Mouse (Mus musculus) liver, postnatal 0 days (tissue): ENCODE measurements around the gene Tmem183a. TPM values are rescaled to one million over a fixed set of nuclear protein-coding genes. Genes with fewer than 3 reads are reported as not detected.

Source experiments
- ATAC-seq: fragments of 200-750 bp; cut with Nextera tagmentation; 2 replicates; pipeline ENCODE4 v1.8.0; 2017; ENCODE audit warnings: mild to moderate bottlenecking, moderate library complexity
- DNase-seq: peaks from one replicate; pipeline ENCODE4 v3.0.0-alpha.2; 2016
- H3K27ac ChIP-seq: fragments of 300-500 bp; sonication (generic); 2 replicates; pipeline ENCODE4 v1.5.1; 2014; ENCODE audit warnings: antibody characterized with exemption, moderate library complexity, mild to moderate bottlenecking, low read depth
- H3K27me3 ChIP-seq: fragments of 300-500 bp; sonication (generic); 2 replicates; pipeline ENCODE4 v1.6.1; 2014; ENCODE audit warnings: low read length, control low read depth, mixed read lengths; ENCODE audit not compliant: insufficient read depth
- H3K36me3 ChIP-seq: fragments of 300-500 bp; sonication (generic); replicated peaks from 2 replicates; pipeline ENCODE4 v1.6.1; 2014; ENCODE audit warnings: mild to moderate bottlenecking, control low read depth, low read length, moderate library complexity, mixed read lengths; ENCODE audit not compliant: insufficient read depth
- H3K4me1 ChIP-seq: fragments of 300-500 bp; sonication (generic); 2 replicates; pipeline ENCODE4 v1.6.1; 2014; ENCODE audit warnings: antibody characterized with exemption, mild to moderate bottlenecking, control low read depth; ENCODE audit not compliant: insufficient read depth
- H3K4me2 ChIP-seq: fragments of 300-500 bp; sonication (generic); 2 replicates; pipeline ENCODE4 v1.6.1; 2014; ENCODE audit warnings: low read depth, mild to moderate bottlenecking, low read length, moderate library complexity, mixed read lengths
- H3K4me3 ChIP-seq: fragments of 300-500 bp; sonication (generic); 2 replicates; pipeline ENCODE4 v1.5.1; 2014; ENCODE audit warnings: low read depth, low read length
- H3K9ac ChIP-seq: fragments of 300-500 bp; sonication (generic); replicated peaks from 2 replicates; pipeline ENCODE4 v1.6.1; 2014; ENCODE audit warnings: mild to moderate bottlenecking, moderate library complexity
- H3K9me3 ChIP-seq: fragments of 300-500 bp; sonication (generic); 2 replicates; pipeline ENCODE4 v1.6.1; 2016; ENCODE audit warnings: mild to moderate bottlenecking, control low read depth, low read length, mixed read lengths
- CTCF ChIP-seq: sonication (generic); IDR thresholded peaks from 2 replicates; pipeline ENCODE4 v1.5.1; 2016; ENCODE audit warnings: antibody characterized with exemption, low read depth
- EP300 ChIP-seq: IDR thresholded peaks from 2 replicates; pipeline ENCODE4 v1.6.1; 2016; ENCODE audit warnings: antibody characterized with exemption, low read depth, mild to moderate bottlenecking
- WGBS: fragments of 180-500 bp; shearing (Covaris S2); extraction: QIAGEN DNeasy Blood & Tissue Kit; methylation state at CpG from one replicate; pipeline ENCODE4 v1.1.7; 2014; ENCODE audit not compliant: insufficient replicate concordance; 5-methylcytosine and 5-hydroxymethylcytosine counted together
- polyA plus RNA-seq: library from polyadenylated mRNA; unstranded; fragments of >200 nt; fragmentation: Nextera tagmentation; extraction: Ambion mirVana; gene quantifications from 2 replicates; pipeline ENCODE4 v1.2.1, GENCODE M21; 2015

Tmem183a gene
- polyA plus RNA-seq, 1 experiment from 2014 or later = 46.1 TPM

DNA sequence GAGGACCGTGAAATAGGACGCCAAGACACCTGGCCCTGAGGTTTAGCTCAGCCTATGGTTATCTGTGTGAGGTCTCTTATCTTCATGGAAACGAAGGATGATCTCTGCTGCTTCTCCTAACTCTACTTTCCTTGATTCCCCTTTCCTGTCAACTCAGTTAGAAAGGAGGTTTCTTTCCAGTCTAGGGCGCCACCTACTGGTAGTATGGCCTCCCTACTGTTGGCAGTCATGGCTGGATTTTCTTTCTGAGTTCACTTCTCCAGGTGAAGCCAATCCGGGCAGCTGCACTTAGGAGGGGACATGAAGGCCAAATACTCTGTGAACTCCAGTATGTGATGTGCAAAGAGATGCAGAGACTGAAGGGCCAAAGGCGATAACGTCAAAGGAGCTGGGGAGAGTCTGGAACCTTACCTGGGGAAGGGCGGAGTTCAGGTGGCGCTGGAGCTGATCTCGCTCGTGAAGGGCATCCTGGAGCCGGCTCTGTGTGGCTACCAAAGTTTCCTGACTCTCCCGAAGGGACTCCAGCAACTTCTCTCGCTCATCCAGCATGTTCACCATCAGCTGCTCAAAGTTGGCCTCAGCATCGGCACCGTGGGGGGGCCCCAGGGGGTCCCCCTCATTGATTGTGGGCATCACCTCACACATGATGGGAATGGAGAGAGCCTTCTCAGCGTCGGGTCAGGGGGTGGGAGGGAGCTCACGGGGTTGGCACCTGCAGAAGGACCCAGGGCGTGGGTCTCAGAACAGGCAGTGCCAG lies 29.7 kb downstream of the Tmem183a start:
- Histone ChIP-seq H3K4me1 (peaks cover 6% of the 10 kb centered on the region; the same call in 1 of the 2 replicates), H3K27me3 (0 out of 2 replicates have a peak, but pooled peaks cover 6% of the 10 kb centered on the region), H3K36me3 (no peaks in the 10 kb centered on the region), H3K27ac (no peak overlapping the region), H3K9ac (no peak overlapping the region), H3K4me3 (no peak overlapping the region), H3K9me3 (no peaks in the 10 kb centered on the region), H3K4me2 (no peak overlapping the region)
- DNase-seq (peak; percentile 83), ATAC-seq (peak; percentile 46; the same call in 1 of the 2 replicates)
- TF ChIP-seq EP300 (no peak), CTCF (peak; percentile 96)
- WGBS = 47% methylated on average over 20 of the region's 20 CpGs

- Histone ChIP-seq H3K4me1 (no peaks in the 10 kb centered on the region), H3K4me3 (no peak overlapping the region), H3K27me3 (no peaks in the 10 kb centered on the region), H3K36me3 (no peaks in the 10 kb centered on the region), H3K27ac (no peak overlapping the region), H3K9ac (no peak overlapping the region), H3K9me3 (no peaks in the 10 kb centered on the region), H3K4me2 (no peak overlapping the region)
- DNase-seq = no peak
- TF ChIP-seq EP300 (no peak), CTCF (no peak)
- WGBS = 81% methylated on average over 12 of the region's 12 CpGs
- no peak for ATAC-seq
These were observed 34.9 kb downstream of the Tmem183a start for GRCm38 (mm10) chr1:134326841-134327346.

GRCm38 (mm10) chr1:134322591-134322990 lies 39.2 kb downstream of the Tmem183a start:
- no peak for DNase-seq
- Histone ChIP-seq H3K27ac (no peak overlapping the region), H3K9me3 (no peaks in the 10 kb centered on the region), H3K4me2 (no peak overlapping the region), H3K36me3 (no peaks in the 10 kb centered on the region), H3K4me1 (no peaks in the 10 kb centered on the region), H3K27me3 (no peaks in the 10 kb centered on the region), H3K9ac (no peak overlapping the region), H3K4me3 (no peak overlapping the region)
- ATAC-seq = no peak
- 73% methylated on average over 6 of the region's 6 CpGs for WGBS
- TF ChIP-seq EP300 (no peak), CTCF (peak; percentile 59)

DNA sequence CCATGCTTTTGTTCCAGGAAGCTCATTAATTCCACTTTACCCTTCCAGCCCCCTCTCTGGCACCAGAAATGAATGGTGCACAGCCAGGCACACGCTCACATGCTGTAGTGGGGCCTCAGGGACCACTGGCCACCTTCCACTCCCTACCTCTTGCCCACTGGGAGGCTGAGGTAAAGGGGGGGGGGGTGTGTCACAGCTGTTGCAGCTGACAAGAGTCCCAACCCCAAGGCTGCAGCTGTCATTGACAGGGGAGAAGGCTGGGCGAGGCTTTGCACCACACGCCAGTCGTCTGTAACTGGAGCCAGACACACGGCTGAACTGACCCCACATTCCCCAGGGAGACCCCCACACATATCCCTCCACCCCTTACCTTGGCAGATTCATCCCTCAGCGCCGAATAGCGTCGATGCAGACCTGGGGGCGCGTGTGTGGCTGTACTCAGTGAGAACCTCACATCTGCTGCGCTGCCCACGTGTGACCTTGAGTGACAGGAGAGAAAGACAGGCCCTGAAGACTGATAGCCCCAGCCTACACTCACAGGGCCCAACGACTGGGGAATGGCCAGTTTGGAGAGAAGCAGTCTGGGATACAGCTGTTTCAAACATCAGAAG lies 41.0 kb downstream of the Tmem183a start:
- no peaks in the 10 kb centered on the region for H3K9me3 ChIP-seq
- no peaks in the 10 kb centered on the region for H3K27me3 ChIP-seq
- WGBS = 65% methylated on average over 14 of the region's 14 CpGs
- DNase-seq = no peak
- no peak overlapping the region for H3K4me3 ChIP-seq
- no peak overlapping the region for H3K9ac ChIP-seq
- H3K36me3 ChIP-seq = no peaks in the 10 kb centered on the region
- no peak for ATAC-seq
- no peak overlapping the region for H3K27ac ChIP-seq
- no peak overlapping the region for H3K4me2 ChIP-seq
- H3K4me1 ChIP-seq = no peaks in the 10 kb centered on the region
- TF ChIP-seq CTCF (no peak), EP300 (no peak)

GRCm38 (mm10) chr1:134318261-134318660 lies 43.5 kb downstream of the Tmem183a start:
- ATAC-seq (no peak), DNase-seq (no peak)
- no peak overlapping the region for H3K27ac ChIP-seq
- no peaks in the 10 kb centered on the region for H3K9me3 ChIP-seq
- H3K4me3 ChIP-seq = no peak overlapping the region
- no peaks in the 10 kb centered on the region for H3K27me3 ChIP-seq
- no peaks in the 10 kb centered on the region for H3K4me1 ChIP-seq
- H3K4me2 ChIP-seq = no peak overlapping the region
- 79% methylated on average over 5 of the region's 5 CpGs for WGBS
- no peak overlapping the region for H3K9ac ChIP-seq
- TF ChIP-seq EP300 (no peak), CTCF (no peak)
- H3K36me3 ChIP-seq = no peaks in the 10 kb centered on the region

GRCm38 (mm10) chr1:134316361-134316760 lies 45.4 kb downstream of the Tmem183a start:
- TF ChIP-seq EP300 (no peak), CTCF (no peak)
- 77% methylated on average over 9 of the region's 9 CpGs for WGBS

More at GRCm38 (mm10) chr1:134316361-134316760, 45.4 kb downstream of the Tmem183a start:
- no peaks in the 10 kb centered on the region for H3K36me3 ChIP-seq
- no peaks in the 10 kb centered on the region for H3K27me3 ChIP-seq
- H3K4me1 ChIP-seq = no peaks in the 10 kb centered on the region
- H3K4me3 ChIP-seq = no peak overlapping the region
- H3K4me2 ChIP-seq = no peak overlapping the region
- no peak overlapping the region for H3K27ac ChIP-seq
- no peak overlapping the region for H3K9ac ChIP-seq
- no peaks in the 10 kb centered on the region for H3K9me3 ChIP-seq
- ATAC-seq (no peak), DNase-seq (no peak)
